Mouse (Mus musculus): Measurements from ENCODE around the gene B4galt5.
A peak's percentile ranks its signal among the peaks of the same experiment; 100 is the strongest.

B4galt5 gene

GRCm38 (mm10) chr2:167348376-167349282 is at the start of gene B4galt5:
B4galt5 (minus strand) TSS chr2:167349183.
- peak; percentile 59 for DNase-seq (ENCODE audit: low read depth, low spot score)

GRCm38 (mm10) chr2:167396420-167396819 is 47.4 kb upstream of the B4galt5 start:
- peak; percentile 53 for DNase-seq (ENCODE audit: low read depth, low spot score)

GRCm38 (mm10) chr2:167394426-167394825 is 45.4 kb upstream of the B4galt5 start:
- no peak for DNase-seq (ENCODE audit: low read depth, low spot score)

- no peak for DNase-seq (ENCODE audit: low read depth, low spot score)
Measured at GRCm38 (mm10) chr2:167386998-167387397, 38.0 kb upstream of the B4galt5 start.

GRCm38 (mm10) chr2:167386456-167386855 is 37.5 kb upstream of the B4galt5 start:
- DNase-seq (ENCODE audit: low read depth, low spot score), result no peak

- no peak for DNase-seq (ENCODE audit: low read depth, low spot score)
Measured at GRCm38 (mm10) chr2:167383666-167384083, 34.7 kb upstream of the B4galt5 start.

GRCm38 (mm10) chr2:167382389-167382788 is 33.4 kb upstream of the B4galt5 start:
- no peak for DNase-seq (ENCODE audit: low read depth, low spot score)

- no peak for DNase-seq (ENCODE audit: low read depth, low spot score)
Measured at GRCm38 (mm10) chr2:167381596-167381995, 32.6 kb upstream of the B4galt5 start.

GRCm38 (mm10) chr2:167380615-167381285 is 31.8 kb upstream of the B4galt5 start:
- no peak for DNase-seq (ENCODE audit: low read depth, low spot score)

GRCm38 (mm10) chr2:167378972-167379371 is 30.0 kb upstream of the B4galt5 start:
- peak; percentile 65 for DNase-seq (ENCODE audit: low read depth, low spot score)

- DNase-seq (ENCODE audit: low read depth, low spot score), result no peak
Measured at GRCm38 (mm10) chr2:167377697-167378096, 28.7 kb upstream of the B4galt5 start.

- DNase-seq (ENCODE audit: low read depth, low spot score), result peak; percentile 96
Measured at GRCm38 (mm10) chr2:167376160-167376564, 27.2 kb upstream of the B4galt5 start.

GRCm38 (mm10) chr2:167375688-167376087 is 26.7 kb upstream of the B4galt5 start:
- no peak for DNase-seq (ENCODE audit: low read depth, low spot score)

GRCm38 (mm10) chr2:167375135-167375534 is 26.2 kb upstream of the B4galt5 start:
- DNase-seq (ENCODE audit: low read depth, low spot score), result no peak

GRCm38 (mm10) chr2:167374191-167374805 is 25.3 kb upstream of the B4galt5 start:
- DNase-seq (ENCODE audit: low read depth, low spot score), result no peak

GRCm38 (mm10) chr2:167373266-167373665 is 24.3 kb upstream of the B4galt5 start:
- DNase-seq (ENCODE audit: low read depth, low spot score), result no peak

- no peak for DNase-seq (ENCODE audit: low read depth, low spot score)
Measured at GRCm38 (mm10) chr2:167371506-167371905, 22.5 kb upstream of the B4galt5 start.

- DNase-seq (ENCODE audit: low read depth, low spot score), result peak; percentile 89
Measured at GRCm38 (mm10) chr2:167368328-167368727, 19.3 kb upstream of the B4galt5 start.

- DNase-seq (ENCODE audit: low read depth, low spot score), result peak; percentile 80
Measured at GRCm38 (mm10) chr2:167367777-167368281, 18.8 kb upstream of the B4galt5 start.

- peak; percentile 31 for DNase-seq (ENCODE audit: low read depth, low spot score)
Measured at GRCm38 (mm10) chr2:167367325-167367724, 18.3 kb upstream of the B4galt5 start.

- peak; percentile 72 for DNase-seq (ENCODE audit: low read depth, low spot score)
Measured at GRCm38 (mm10) chr2:167365063-167365462, 16.1 kb upstream of the B4galt5 start.

Data from ZHBTc4 (cell line).